Mouse (Mus musculus): Measurements from ENCODE around the gene Zfp784. TPM values are rescaled to one million over a fixed set of nuclear protein-coding genes. Genes with fewer than 3 reads are reported as not detected.
A peak's percentile ranks its signal among the peaks of the same experiment; 100 is the strongest.

The Zfp784 gene
- polyA plus RNA-seq (2014; fragmentation: Nextera tagmentation; extraction: Ambion mirVana), result 4.2 and 4.6 TPM in 2 replicates

DNA sequence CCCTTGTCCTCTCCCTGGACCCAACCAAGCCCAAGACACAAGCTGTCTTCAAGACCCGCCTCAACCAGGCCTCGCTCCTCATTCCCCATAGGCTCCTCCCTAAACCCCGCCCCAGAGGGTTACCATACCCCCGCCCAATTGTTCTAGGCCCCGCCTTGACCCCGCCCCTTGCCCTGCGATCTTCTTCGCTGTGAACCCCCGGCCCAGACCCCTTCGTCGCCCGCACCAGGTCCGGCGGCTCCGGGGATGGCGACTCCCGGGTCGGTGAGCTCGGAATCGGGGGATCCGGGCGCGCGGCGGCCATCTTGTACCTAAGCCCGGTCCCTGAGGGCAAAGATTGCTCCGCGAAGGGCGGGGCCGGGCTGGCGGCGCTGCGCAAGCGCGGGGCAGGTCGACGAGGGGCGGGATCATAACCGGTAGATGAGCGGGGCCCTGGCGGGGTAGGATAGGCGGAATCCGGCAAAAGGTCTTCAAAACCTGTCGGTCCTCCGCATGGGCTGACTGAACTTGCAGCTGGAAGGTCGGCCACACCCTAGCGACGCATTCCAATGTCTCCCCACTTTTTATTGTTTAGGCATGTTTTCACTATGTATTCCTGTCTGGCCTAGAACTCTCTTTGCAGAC, at the start of gene Zfp784:
Zfp784 (minus strand) TSS at position 338 of the 624 bp plus-strand sequence.
- ATAC-seq (ENCODE audit: insufficient read depth) (peak; percentile 97), DNase-seq (peak; percentile 94)
- H3K36me3 ChIP-seq (ENCODE audit: insufficient read depth), result peaks cover 25% of the 10 kb centered on the region
- no peaks in the 10 kb centered on the region for H3K9me3 ChIP-seq (ENCODE audit: low read depth, low read length)
- TF ChIP-seq CTCF (IDR thresholded peaks at IDR 0.05; ENCODE audit: low read depth), result no peak; the same call in 1 of the 2 replicates
- H3K9ac ChIP-seq, result peak within 1 kb of the TSS; percentile 70
- peak within 1 kb of the TSS; percentile 68 for H3K4me2 ChIP-seq
- under 1% methylated on average over 48 of the region's 48 CpGs for WGBS
- H3K4me3 ChIP-seq (ENCODE audit: low read depth, low read length), result peak within 1 kb of the TSS; percentile 62
- H3K27ac ChIP-seq (ENCODE audit: low read depth), result peak within 1 kb of the TSS; percentile 96
- no peaks in the 10 kb centered on the region for H3K27me3 ChIP-seq (ENCODE audit: insufficient read depth, low read length)
- H3K4me1 ChIP-seq (ENCODE audit: insufficient read depth), result no peaks in the 10 kb centered on the region

DNA sequence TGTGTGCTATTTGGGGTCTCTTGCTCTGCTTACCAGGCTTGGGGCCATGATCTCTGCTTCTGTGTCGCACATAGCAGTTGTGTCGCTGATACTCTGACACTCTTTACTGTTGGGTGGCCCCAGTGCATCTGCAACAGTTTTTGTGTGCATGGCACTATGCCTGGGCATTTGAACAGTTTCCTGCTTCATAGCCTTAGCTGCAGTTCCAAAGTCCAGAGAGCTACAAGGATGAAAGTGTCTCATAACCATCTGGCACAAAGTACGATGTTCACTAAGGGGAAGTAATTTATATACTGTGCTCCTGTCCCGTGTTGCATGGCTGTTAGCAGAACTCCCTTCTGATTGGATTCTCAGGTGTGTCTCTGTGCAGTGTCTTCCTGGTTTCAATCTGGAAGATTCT, 49.6 kb upstream of the Zfp784 start:
- Histone ChIP-seq H3K27ac (ENCODE audit: low read depth) (no peak overlapping the region), H3K36me3 (ENCODE audit: insufficient read depth) (peaks cover 89% of the 10 kb centered on the region), H3K4me3 (ENCODE audit: low read depth, low read length) (no peak overlapping the region), H3K9me3 (ENCODE audit: low read depth, low read length) (no peaks in the 10 kb centered on the region), H3K27me3 (ENCODE audit: insufficient read depth, low read length) (no peaks in the 10 kb centered on the region), H3K4me1 (ENCODE audit: insufficient read depth) (no peaks in the 10 kb centered on the region), H3K4me2 (no peak overlapping the region), H3K9ac (no peak overlapping the region)
- 86% methylated on average over 4 of the region's 4 CpGs for WGBS
- ATAC-seq (ENCODE audit: insufficient read depth) (no peak), DNase-seq (no peak)
- TF ChIP-seq CTCF (IDR thresholded peaks at IDR 0.05; ENCODE audit: low read depth), result no peak

DNA sequence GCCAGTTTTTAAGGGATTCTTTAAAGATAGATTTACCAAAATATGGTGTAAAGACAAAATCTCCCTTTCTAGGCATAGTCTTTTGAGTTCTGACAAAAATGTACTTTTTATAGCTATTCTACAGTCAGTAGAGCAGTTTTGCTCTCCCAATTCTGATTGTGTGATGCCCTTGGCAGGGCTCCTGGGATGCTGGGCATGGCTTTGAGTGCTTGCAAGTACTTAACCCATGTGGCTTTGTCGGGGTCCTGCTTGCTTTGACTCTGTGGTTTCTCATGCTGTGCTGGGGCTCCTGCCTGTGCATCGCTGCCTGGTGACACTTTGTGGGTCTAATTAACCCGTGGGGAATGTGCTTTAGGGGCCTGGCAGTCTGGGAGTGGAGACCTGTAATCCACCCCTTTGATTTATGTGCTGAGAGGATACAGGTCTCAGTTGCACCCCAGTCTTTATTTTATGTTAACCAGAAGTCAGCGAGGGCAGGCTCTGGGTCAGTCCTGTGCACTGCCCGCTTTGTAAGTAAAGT, 48.7 kb upstream of the Zfp784 start:
- peaks cover 84% of the 10 kb centered on the region for H3K36me3 ChIP-seq (ENCODE audit: insufficient read depth)
- no peaks in the 10 kb centered on the region for H3K27me3 ChIP-seq (ENCODE audit: insufficient read depth, low read length)
- no peak for TF ChIP-seq CTCF (IDR thresholded peaks at IDR 0.05; ENCODE audit: low read depth)
- H3K9me3 ChIP-seq (ENCODE audit: low read depth, low read length), result no peaks in the 10 kb centered on the region
- 77% methylated on average over 5 of the region's 5 CpGs for WGBS
- no peak overlapping the region for H3K4me3 ChIP-seq (ENCODE audit: low read depth, low read length)
- no peak overlapping the region for H3K9ac ChIP-seq
- H3K27ac ChIP-seq (ENCODE audit: low read depth), result no peak overlapping the region
- no peaks in the 10 kb centered on the region for H3K4me1 ChIP-seq (ENCODE audit: insufficient read depth)
- no peak overlapping the region for H3K4me2 ChIP-seq
- DNase-seq, result no peak
- no peak for ATAC-seq (ENCODE audit: insufficient read depth)

DNA sequence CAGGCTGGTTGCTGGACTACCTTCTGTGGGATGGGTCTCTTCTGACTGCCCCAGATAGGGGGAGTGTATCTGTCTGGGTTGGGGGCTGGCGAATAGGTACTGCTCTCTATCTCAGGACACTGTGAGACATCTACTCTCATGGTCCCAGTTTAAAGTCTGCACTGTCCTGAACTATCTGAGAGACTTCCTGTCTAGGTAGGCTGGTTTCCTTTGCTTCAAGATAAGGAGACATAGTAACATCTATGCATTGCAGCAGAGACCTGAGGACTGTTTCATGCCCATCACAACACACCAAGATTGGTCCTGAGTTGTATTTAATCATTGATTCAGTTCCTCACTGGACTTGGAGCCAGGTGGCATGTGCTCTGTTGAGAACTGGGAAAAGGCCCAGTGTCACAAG, 47.3 kb upstream of the Zfp784 start:
- no peak for DNase-seq
- no peaks in the 10 kb centered on the region for H3K9me3 ChIP-seq (ENCODE audit: low read depth, low read length)
- peaks cover 72% of the 10 kb centered on the region for H3K36me3 ChIP-seq (ENCODE audit: insufficient read depth)
- ATAC-seq (ENCODE audit: insufficient read depth), result no peak
- 82% methylated on average over 1 of the region's 1 CpGs for WGBS
- no peak overlapping the region for H3K4me2 ChIP-seq
- no peaks in the 10 kb centered on the region for H3K4me1 ChIP-seq (ENCODE audit: insufficient read depth)
- no peaks in the 10 kb centered on the region for H3K27me3 ChIP-seq (ENCODE audit: insufficient read depth, low read length)
- H3K27ac ChIP-seq (ENCODE audit: low read depth), result no peak overlapping the region
- H3K9ac ChIP-seq, result no peak overlapping the region
- H3K4me3 ChIP-seq (ENCODE audit: low read depth, low read length), result no peak overlapping the region
- no peak for TF ChIP-seq CTCF (IDR thresholded peaks at IDR 0.05; ENCODE audit: low read depth)

DNA sequence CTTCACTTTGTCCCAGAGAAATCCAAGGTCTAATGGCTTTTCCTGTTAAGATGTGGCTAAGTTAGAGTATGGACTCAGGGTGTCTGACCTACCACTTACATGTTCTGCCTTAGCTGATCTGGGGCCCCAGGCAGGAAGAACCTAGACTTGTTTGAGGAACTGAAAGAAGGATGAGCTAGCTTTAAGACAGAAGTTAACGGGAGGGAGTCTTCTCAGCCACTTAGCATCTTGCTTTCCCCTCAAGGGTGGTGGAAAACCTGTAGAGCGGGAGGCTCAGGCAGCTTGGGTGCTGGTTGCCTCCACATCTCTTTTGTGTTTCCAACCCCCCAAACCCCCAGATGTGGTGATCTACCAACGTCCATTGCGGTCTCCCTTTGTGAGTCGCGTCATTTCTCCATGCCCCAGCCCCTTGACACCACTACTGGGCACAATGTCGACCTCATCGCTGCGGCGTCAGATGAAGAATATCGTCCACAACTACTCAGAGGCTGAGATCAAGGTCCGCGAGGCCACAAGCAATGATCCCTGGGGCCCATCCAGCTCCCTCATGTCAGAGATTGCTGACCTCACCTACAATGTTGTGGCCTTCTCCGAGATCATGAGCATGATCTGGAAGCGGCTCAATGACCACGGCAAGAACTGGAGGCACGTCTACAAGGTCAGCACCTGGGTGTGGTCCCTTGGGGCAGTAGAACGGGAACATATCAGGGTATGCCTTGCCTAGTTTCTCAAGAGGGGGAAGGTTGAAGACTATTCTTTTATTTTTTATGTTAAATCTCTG, 45.3 kb upstream of the Zfp784 start:
- no peak for TF ChIP-seq CTCF (IDR thresholded peaks at IDR 0.05; ENCODE audit: low read depth)
- Histone ChIP-seq H3K4me1 (ENCODE audit: insufficient read depth) (no peaks in the 10 kb centered on the region), H3K9ac (no peak overlapping the region), H3K4me2 (no peak overlapping the region), H3K27me3 (ENCODE audit: insufficient read depth, low read length) (no peaks in the 10 kb centered on the region), H3K27ac (ENCODE audit: low read depth) (no peak overlapping the region), H3K9me3 (ENCODE audit: low read depth, low read length) (no peaks in the 10 kb centered on the region), H3K4me3 (ENCODE audit: low read depth, low read length) (no peak overlapping the region), H3K36me3 (ENCODE audit: insufficient read depth) (peaks cover 63% of the 10 kb centered on the region)
- no peak for DNase-seq
- 89% methylated on average over 18 of the region's 18 CpGs for WGBS
- ATAC-seq (ENCODE audit: insufficient read depth), result no peak

DNA sequence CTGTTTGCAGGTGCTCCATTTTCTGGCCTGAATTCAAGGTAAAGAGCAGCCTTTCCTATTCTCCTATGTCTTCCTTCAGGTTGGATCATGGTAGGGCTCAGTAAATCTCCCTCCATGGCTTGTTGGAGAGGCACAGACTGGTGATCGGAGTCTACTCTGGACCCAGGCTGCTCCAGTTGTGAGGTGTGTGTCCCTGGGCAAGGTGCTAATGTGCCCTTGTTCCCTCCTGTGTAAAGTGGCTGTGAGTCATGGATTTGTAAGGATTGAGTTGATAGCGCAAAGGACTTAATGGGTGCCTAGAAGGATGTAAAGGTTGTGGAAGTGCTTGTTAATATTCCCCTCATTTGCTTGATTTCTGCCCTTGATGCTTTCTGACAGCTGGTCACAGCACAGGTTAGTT, 43.7 kb upstream of the Zfp784 start:
- Histone ChIP-seq H3K36me3 (ENCODE audit: insufficient read depth) (peaks cover 62% of the 10 kb centered on the region), H3K27me3 (ENCODE audit: insufficient read depth, low read length) (no peaks in the 10 kb centered on the region), H3K9ac (no peak overlapping the region), H3K4me3 (ENCODE audit: low read depth, low read length) (peak overlapping the region; percentile 98; the same call in 1 of the 2 replicates), H3K4me2 (peak overlapping the region; percentile 87), H3K27ac (ENCODE audit: low read depth) (no peak overlapping the region), H3K4me1 (ENCODE audit: insufficient read depth) (no peaks in the 10 kb centered on the region), H3K9me3 (ENCODE audit: low read depth, low read length) (no peaks in the 10 kb centered on the region)
- ATAC-seq (ENCODE audit: insufficient read depth) (no peak), DNase-seq (no peak)
- TF ChIP-seq CTCF (IDR thresholded peaks at IDR 0.05; ENCODE audit: low read depth), result no peak
- 92% methylated on average over 2 of the region's 2 CpGs for WGBS

DNA sequence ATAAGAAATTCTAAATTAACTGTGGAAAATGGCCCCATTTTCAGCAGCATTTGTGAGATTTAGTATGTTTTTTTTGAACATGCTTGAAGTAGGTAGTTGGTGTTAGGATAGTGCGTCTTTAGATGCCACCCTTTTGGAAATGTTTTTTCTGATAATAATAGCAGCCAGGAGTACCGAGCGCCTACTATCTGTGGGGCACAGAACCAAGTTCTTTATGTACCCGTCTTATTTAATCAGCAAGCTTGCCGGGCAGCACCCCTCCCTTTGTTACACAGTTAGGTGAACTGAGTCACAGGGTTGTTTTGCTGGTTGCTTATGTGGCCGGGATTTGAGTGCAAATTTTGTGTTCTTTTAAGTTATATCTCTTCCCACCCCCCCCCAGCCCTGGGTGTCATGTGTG, 43.0 kb upstream of the Zfp784 start:
- no peak for TF ChIP-seq CTCF (IDR thresholded peaks at IDR 0.05; ENCODE audit: low read depth)
- no peaks in the 10 kb centered on the region for H3K27me3 ChIP-seq (ENCODE audit: insufficient read depth, low read length)
- no peaks in the 10 kb centered on the region for H3K4me1 ChIP-seq (ENCODE audit: insufficient read depth)
- H3K9ac ChIP-seq, result peak overlapping the region; percentile 95
- H3K4me3 ChIP-seq (ENCODE audit: low read depth, low read length), result peak overlapping the region; percentile 98
- 62% methylated on average over 6 of the region's 6 CpGs for WGBS
- H3K36me3 ChIP-seq (ENCODE audit: insufficient read depth), result peaks cover 64% of the 10 kb centered on the region
- H3K27ac ChIP-seq (ENCODE audit: low read depth), result peak overlapping the region; percentile 95; the same call in 1 of the 2 replicates
- H3K9me3 ChIP-seq (ENCODE audit: low read depth, low read length), result no peaks in the 10 kb centered on the region
- ATAC-seq (ENCODE audit: insufficient read depth) (no peak), DNase-seq (no peak)
- H3K4me2 ChIP-seq, result peak overlapping the region; percentile 87

Data from lung, embryonic 14.5 days (tissue).